Mouse (Mus musculus): ENCODE data around the gene Nanos2. TPM values are rescaled to one million over a fixed set of nuclear protein-coding genes. Genes with fewer than 3 reads are reported as not detected.
A peak's percentile ranks its signal among the peaks of the same experiment; 100 is the strongest.

Nanos2 gene
- polyA plus RNA-seq, 1 experiment from 2014 or later: not detected

DNA sequence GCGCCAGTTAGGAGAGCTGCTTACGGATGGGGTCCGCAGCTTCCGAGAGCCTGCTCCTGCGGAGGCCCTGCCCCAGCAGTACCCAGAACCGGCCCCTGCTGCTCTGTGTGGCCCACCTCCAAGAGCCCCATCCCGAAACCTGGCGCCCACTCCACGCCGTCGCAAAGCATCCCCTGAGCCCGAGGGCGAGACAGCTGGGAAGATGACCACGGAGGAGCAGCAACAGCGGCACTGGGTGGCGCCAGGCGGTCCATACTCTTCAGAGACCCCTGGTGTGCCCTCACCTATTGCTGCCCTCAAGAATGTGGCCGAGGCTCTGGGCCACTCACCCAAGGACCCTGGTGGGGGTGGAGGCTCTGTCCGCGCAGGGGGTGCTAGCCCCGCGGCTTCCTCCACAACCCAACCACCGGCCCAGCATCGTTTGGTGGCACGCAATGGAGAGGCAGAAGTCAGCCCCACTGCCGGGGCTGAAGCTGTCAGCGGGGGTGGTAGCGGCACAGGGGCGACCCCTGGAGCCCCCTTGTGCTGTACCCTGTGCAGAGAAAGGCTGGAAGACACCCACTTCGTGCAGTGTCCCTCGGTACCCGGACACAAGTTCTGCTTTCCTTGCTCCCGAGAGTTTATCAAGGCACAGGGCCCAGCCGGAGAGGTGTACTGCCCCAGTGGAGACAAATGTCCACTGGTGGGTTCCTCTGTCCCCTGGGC is 18.4 kb downstream of the Nanos2 start:
- DNase-seq: no peak
- H3K36me3 ChIP-seq (ENCODE audit: insufficient read depth): peaks cover 22% of the 10 kb centered on the region
- peak overlapping the region; percentile 98 for H3K4me2 ChIP-seq
- no peaks in the 10 kb centered on the region for H3K9me3 ChIP-seq (ENCODE audit: low read depth, low read length)
- no peak for ATAC-seq (ENCODE audit: insufficient read depth)
- peak overlapping the region; percentile 86 for H3K9ac ChIP-seq
- no peak for TF ChIP-seq CTCF (IDR thresholded peaks at IDR 0.05; ENCODE audit: low read depth)
- 66% methylated on average over 34 of the region's 34 CpGs for whole genome bisulfite sequencing
- H3K27ac ChIP-seq (ENCODE audit: low read depth): no peak overlapping the region
- H3K4me3 ChIP-seq (ENCODE audit: low read depth, low read length): peak overlapping the region; percentile 89
- peaks cover 19% of the 10 kb centered on the region for H3K4me1 ChIP-seq (ENCODE audit: insufficient read depth)
- no peaks in the 10 kb centered on the region for H3K27me3 ChIP-seq (ENCODE audit: insufficient read depth, low read length)

- H3K27ac ChIP-seq (ENCODE audit: low read depth): peak overlapping the region; percentile 64; the same call in 1 of the 2 replicates
- H3K36me3 ChIP-seq (ENCODE audit: insufficient read depth): peaks cover 22% of the 10 kb centered on the region
- peak overlapping the region; percentile 98 for H3K4me2 ChIP-seq
- peak; percentile 97 for DNase-seq
- peak; percentile 100 for TF ChIP-seq CTCF (IDR thresholded peaks at IDR 0.05; ENCODE audit: low read depth)
- H3K27me3 ChIP-seq (ENCODE audit: insufficient read depth, low read length): no peaks in the 10 kb centered on the region
- no peaks in the 10 kb centered on the region for H3K9me3 ChIP-seq (ENCODE audit: low read depth, low read length)
- no peak for ATAC-seq (ENCODE audit: insufficient read depth)
- H3K4me3 ChIP-seq (ENCODE audit: low read depth, low read length): peak overlapping the region; percentile 89
- peaks cover 19% of the 10 kb centered on the region for H3K4me1 ChIP-seq (ENCODE audit: insufficient read depth)
- 0 out of 2 replicates have a peak overlapping the region, but pooled peaks have one; percentile 18 for H3K9ac ChIP-seq
- 5% methylated on average over 12 of the region's 12 CpGs for WGBS
These were observed 19.3 kb downstream of the Nanos2 start for GRCm38 (mm10) chr7:19006476-19006875.

DNA sequence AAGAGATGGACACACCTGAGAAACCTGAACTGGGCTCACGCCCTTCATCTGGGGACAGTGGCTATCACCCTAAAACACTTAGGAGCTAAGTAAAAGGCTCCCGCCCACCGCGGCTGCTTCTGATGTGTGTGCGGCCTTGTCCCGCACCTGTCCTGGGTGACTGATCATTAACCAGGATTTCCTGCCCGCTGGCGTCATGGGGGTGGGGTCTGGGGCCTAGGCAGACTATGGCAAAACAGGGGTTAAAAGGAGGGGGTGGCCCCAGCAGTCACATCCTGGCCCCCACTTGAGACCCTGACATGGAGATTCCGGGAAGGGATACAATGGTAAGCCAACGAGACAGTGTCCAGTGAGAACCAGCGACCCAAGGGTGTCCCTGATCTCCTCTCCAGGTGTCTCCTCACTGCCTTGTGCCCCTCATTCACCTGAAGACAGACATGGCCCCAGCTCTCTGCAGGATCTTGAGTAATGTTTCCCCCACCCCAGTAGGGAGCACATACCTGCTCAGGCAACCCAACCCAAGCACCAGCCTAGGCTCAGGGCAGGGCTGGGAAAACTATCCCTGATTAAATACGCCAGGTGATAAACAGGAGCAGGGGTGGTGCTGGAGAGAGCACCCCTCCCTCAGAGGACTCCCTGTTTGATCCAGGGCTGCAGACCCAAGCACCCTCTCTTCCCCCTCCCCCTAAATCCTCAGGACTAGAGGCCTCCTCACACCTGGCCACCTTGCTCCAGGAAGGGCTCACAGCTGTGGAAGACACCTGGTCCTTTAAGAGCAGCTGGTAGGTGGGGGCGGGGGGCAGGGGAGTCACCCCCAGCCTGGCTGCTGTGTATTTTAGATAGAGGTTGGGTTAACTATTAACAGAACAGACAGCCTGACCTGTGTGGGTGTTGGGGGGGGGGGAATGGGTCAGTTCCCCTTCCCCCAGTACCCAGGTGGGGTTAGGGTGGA is 20.1 kb downstream of the Nanos2 start:
- TF ChIP-seq CTCF (IDR thresholded peaks at IDR 0.05; ENCODE audit: low read depth): no peak
- Histone ChIP-seq H3K9me3 (ENCODE audit: low read depth, low read length) (no peaks in the 10 kb centered on the region), H3K4me1 (ENCODE audit: insufficient read depth) (peaks cover 18% of the 10 kb centered on the region)

DNA sequence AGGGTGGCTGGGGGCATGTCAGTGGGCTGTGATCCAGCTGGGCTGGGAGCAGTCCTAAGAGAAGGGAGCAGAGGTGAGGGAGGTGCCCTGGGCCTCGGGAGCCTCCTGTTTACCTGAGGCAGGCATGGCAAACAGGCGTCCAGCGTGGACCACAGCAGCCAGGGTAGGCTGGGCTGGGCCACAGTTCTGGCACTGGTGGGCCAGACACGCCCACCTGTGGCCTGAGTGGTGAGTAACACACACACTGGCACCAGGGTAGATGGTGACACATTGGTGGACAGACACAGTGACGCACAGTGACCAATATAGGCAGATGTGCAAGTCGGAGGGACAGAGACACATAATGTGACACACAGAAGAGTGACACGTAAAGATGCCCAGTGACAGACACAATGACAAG is 23.4 kb downstream of the Nanos2 start:
- no peak overlapping the region for H3K9ac ChIP-seq
- no peaks in the 10 kb centered on the region for H3K27me3 ChIP-seq (ENCODE audit: insufficient read depth, low read length)
- TF ChIP-seq CTCF (IDR thresholded peaks at IDR 0.05; ENCODE audit: low read depth): no peak
- no peaks in the 10 kb centered on the region for H3K9me3 ChIP-seq (ENCODE audit: low read depth, low read length)
- ATAC-seq (ENCODE audit: insufficient read depth) (no peak), DNase-seq (no peak)
- peaks cover 13% of the 10 kb centered on the region for H3K4me1 ChIP-seq (ENCODE audit: insufficient read depth)
- no peak overlapping the region for H3K4me2 ChIP-seq
- H3K27ac ChIP-seq (ENCODE audit: low read depth): no peak overlapping the region
- H3K4me3 ChIP-seq (ENCODE audit: low read depth, low read length): no peak overlapping the region
- WGBS: 70% methylated on average over 7 of the region's 7 CpGs
- peaks cover 15% of the 10 kb centered on the region for H3K36me3 ChIP-seq (ENCODE audit: insufficient read depth)

More for the DNA sequence above, 20.1 kb downstream of the Nanos2 start:
- no peak for DNase-seq
- Histone ChIP-seq H3K4me3 (ENCODE audit: low read depth, low read length) (no peak overlapping the region), H3K9ac (no peak overlapping the region; the same call in 1 of the 2 replicates), H3K4me2 (peak overlapping the region; percentile 42), H3K27me3 (ENCODE audit: insufficient read depth, low read length) (no peaks in the 10 kb centered on the region), H3K36me3 (ENCODE audit: insufficient read depth) (peaks cover 22% of the 10 kb centered on the region), H3K27ac (ENCODE audit: low read depth) (peak overlapping the region; percentile 68)
- no peak; the same call in 1 of the 2 replicates for ATAC-seq (ENCODE audit: insufficient read depth)
- WGBS: 52% methylated on average over 13 of the region's 13 CpGs

- peak; percentile 47 for DNase-seq
- Histone ChIP-seq H3K4me3 (ENCODE audit: low read depth, low read length) (peak overlapping the region; percentile 35), H3K9me3 (ENCODE audit: low read depth, low read length) (no peaks in the 10 kb centered on the region), H3K9ac (peak overlapping the region; percentile 65), H3K27ac (ENCODE audit: low read depth) (peak overlapping the region; percentile 81), H3K27me3 (ENCODE audit: insufficient read depth, low read length) (no peaks in the 10 kb centered on the region), H3K4me2 (peak overlapping the region; percentile 76), H3K36me3 (ENCODE audit: insufficient read depth) (peaks cover 2% of the 10 kb centered on the region; the same call in 1 of the 2 replicates), H3K4me1 (ENCODE audit: insufficient read depth) (peaks cover 6% of the 10 kb centered on the region)
- ATAC-seq (ENCODE audit: insufficient read depth): peak; percentile 33
- no peak for TF ChIP-seq CTCF (IDR thresholded peaks at IDR 0.05; ENCODE audit: low read depth)
- 1% methylated on average over 29 of the region's 31 CpGs for WGBS
These were observed 24.9 kb downstream of the Nanos2 start for GRCm38 (mm10) chr7:19012025-19012621.

DNA sequence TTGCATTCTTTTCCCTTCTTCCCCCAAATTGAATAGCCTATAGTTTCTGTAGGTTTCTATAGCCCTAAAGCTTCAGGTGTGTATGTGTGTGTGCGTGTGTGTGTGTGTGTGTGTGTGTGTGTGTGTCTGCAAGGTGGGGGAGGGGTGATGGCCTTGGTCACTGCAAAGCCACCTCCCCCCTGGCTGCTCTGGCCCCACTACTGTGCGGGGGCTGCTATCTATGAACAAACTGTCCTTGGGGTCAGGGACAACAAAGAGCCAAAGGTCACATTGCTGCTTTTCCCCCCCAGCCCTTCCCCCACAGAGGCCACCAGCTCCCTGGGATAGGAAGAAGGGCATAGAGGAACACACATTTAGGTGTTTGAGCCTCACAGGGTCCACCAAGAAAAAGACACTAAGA is 25.7 kb downstream of the Nanos2 start:
- whole genome bisulfite sequencing: 33% methylated on average over 2 of the region's 2 CpGs
- no peak overlapping the region for H3K9ac ChIP-seq
- no peaks in the 10 kb centered on the region for H3K27me3 ChIP-seq (ENCODE audit: insufficient read depth, low read length)
- H3K36me3 ChIP-seq (ENCODE audit: insufficient read depth): no peaks in the 10 kb centered on the region
- no peak for DNase-seq
- no peak overlapping the region; the same call in 1 of the 2 replicates for H3K27ac ChIP-seq (ENCODE audit: low read depth)
- H3K4me1 ChIP-seq (ENCODE audit: insufficient read depth): peaks cover 6% of the 10 kb centered on the region
- no peaks in the 10 kb centered on the region for H3K9me3 ChIP-seq (ENCODE audit: low read depth, low read length)
- TF ChIP-seq CTCF (IDR thresholded peaks at IDR 0.05; ENCODE audit: low read depth): no peak
- H3K4me2 ChIP-seq: no peak overlapping the region
- ATAC-seq (ENCODE audit: insufficient read depth): no peak
- H3K4me3 ChIP-seq (ENCODE audit: low read depth, low read length): no peak overlapping the region
